Mouse (Mus musculus) neural tube, embryonic 10.5 days (tissue): Measurements from ENCODE around the gene Gm28047.

Experiments
- DNase-seq: peaks from one replicate; pipeline ENCODE4 v3.0.0-alpha.2; 2017; ENCODE audit warnings: low spot score; ENCODE audit errors: extremely low spot score

Gene Gm28047

GRCm38 (mm10) chr15:102552599-102552998 lies 72.3 kb downstream of the Gm28047 start:
- DNase-seq: no peak

GRCm38 (mm10) chr15:102547478-102547877 lies 77.4 kb downstream of the Gm28047 start:
- DNase-seq: no peak

GRCm38 (mm10) chr15:102546677-102547427 lies 78.0 kb downstream of the Gm28047 start:
- DNase-seq: no peak

GRCm38 (mm10) chr15:102546246-102546645 lies 78.6 kb downstream of the Gm28047 start:
- DNase-seq: no peak

- no peak for DNase-seq
These were observed 80.1 kb downstream of the Gm28047 start for GRCm38 (mm10) chr15:102544801-102545200.

- DNase-seq: no peak
These were observed 90.9 kb downstream of the Gm28047 start for GRCm38 (mm10) chr15:102533926-102534325.

- no peak for DNase-seq
These were observed 92.6 kb downstream of the Gm28047 start for GRCm38 (mm10) chr15:102532106-102532900.

GRCm38 (mm10) chr15:102531586-102531985 lies 93.3 kb downstream of the Gm28047 start:
- no peak for DNase-seq

GRCm38 (mm10) chr15:102530566-102530965 lies 94.3 kb downstream of the Gm28047 start:
- DNase-seq: no peak

- no peak for DNase-seq
These were observed 96.5 kb downstream of the Gm28047 start for GRCm38 (mm10) chr15:102528396-102528795.

- DNase-seq: no peak
These were observed 96.9 kb downstream of the Gm28047 start for GRCm38 (mm10) chr15:102527936-102528335.

- DNase-seq: no peak
These were observed 98.5 kb downstream of the Gm28047 start for GRCm38 (mm10) chr15:102526111-102527002.

GRCm38 (mm10) chr15:102524892-102525485 lies 99.9 kb downstream of the Gm28047 start, which contains the start of gene Npff:
Npff (minus strand) TSS chr15:102524942.
- peak; percentile 80 for DNase-seq

- no peak for DNase-seq
These were observed 103.4 kb downstream of the Gm28047 start for GRCm38 (mm10) chr15:102521480-102521879.

- no peak for DNase-seq
These were observed 104.5 kb downstream of the Gm28047 start for GRCm38 (mm10) chr15:102520416-102520815.

GRCm38 (mm10) chr15:102519211-102520141 lies 105.4 kb downstream of the Gm28047 start:
- no peak for DNase-seq

- DNase-seq: no peak
These were observed 106.0 kb downstream of the Gm28047 start for GRCm38 (mm10) chr15:102518859-102519201.

- peak; percentile 99 for DNase-seq
These were observed 106.7 kb downstream of the Gm28047 start, which contains the start of gene Tarbp2 for GRCm38 (mm10) chr15:102517976-102518858. Tarbp2 (plus strand) TSS chr15:102518192.

GRCm38 (mm10) chr15:102517631-102517975 lies 107.3 kb downstream of the Gm28047 start:
- DNase-seq: no peak
